In the genomic region with DNA sequence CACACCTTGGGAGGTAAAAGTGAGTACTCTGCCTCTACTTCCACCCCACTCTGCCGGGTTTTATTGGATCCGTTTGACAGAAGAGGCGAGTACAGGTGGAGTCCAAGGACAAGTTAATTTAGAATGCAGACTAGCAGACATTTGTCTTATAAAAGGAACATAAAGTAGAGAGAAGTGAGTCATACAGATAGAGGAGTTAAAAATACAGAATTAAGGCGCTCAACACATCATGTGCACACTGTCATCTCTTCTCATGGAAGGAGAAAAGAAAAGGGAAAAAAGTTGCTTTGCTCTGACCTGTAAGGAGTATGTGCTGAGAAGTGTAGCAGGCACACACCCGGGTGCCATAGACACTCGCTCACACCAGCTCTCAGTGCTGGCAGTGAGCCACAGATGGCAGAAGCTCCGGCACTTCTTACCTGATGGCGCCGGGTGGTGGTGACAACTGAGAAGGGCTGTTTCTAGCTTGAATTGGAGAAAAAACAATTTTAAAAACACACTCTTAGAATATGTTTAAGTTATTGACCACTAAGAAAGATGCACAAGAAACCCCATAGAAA, we compare ENCODE assay signal across 20 mouse cellular contexts.
DNase-seq lines count a peak whose midpoint lies in the region; ATAC-seq lines count a peak whose summit lies in the region.
"Had no signal": no experiment of that assay in that cellular context is flagged by ENCODE, and none has a peak within 500 bp of the region (broad histone marks: within the 10 kb centered on the region; RNA-seq: fewer than 3 reads in every experiment).

No protein-coding gene starts in this region.

- DNase-seq in forebrain, embryonic 10.5 days (ENCODE audit: extremely low spot score, low spot score), result no peak
- DNase-seq in heart, postnatal 4 days, result peak; percentile 38
- DNase-seq in heart, postnatal 25 days (ENCODE audit: low spot score), result no peak
- DNase-seq in cerebellum, adult 8-10 months, result peak; percentile 71
- peak; percentile 24 for DNase-seq in right cerebral cortex, postnatal 14 days
- DNase-seq in testis, postnatal 14 days (ENCODE audit: low spot score), result no peak
- no peak for DNase-seq in urinary bladder, adult 18-20 months (ENCODE audit: low spot score in 2 of 2)
- DNase-seq: adrenal gland, postnatal 10 days; gastrocnemius, postnatal 14 days; liver, postnatal 0 days; lung, postnatal 36 days; thymus, adult 18-20 months had no signal

- H3K36me3 ChIP-seq in forebrain, embryonic 13.5 days (ENCODE audit: poor library complexity, severe bottlenecking), result no peaks in the 10 kb centered on the region
- no peaks in the 10 kb centered on the region for H3K36me3 ChIP-seq in forebrain, embryonic 10.5 days (replicated peaks)
- H3K36me3 ChIP-seq: heart, embryonic 13.5 days; intestine, embryonic 15.5 days; limb, embryonic 15.5 days; midbrain, embryonic 12.5 days had no signal

- no peak overlapping the region for H3K9ac ChIP-seq in forebrain, embryonic 13.5 days
- H3K9ac ChIP-seq: heart, embryonic 13.5 days; intestine, embryonic 15.5 days; limb, embryonic 15.5 days; liver, postnatal 0 days; midbrain, embryonic 12.5 days had no signal

- no peak overlapping the region for H3K4me3 ChIP-seq in forebrain, embryonic 13.5 days
- no peak overlapping the region for H3K4me3 ChIP-seq in forebrain, embryonic 10.5 days
- H3K4me3 ChIP-seq: erythroblast, embryonic 14.5 days; heart, embryonic 13.5 days; intestine, embryonic 15.5 days; limb, embryonic 15.5 days; midbrain, embryonic 12.5 days had no signal

- no peaks in the 10 kb centered on the region for H3K9me3 ChIP-seq in forebrain, embryonic 13.5 days (replicated peaks)
- H3K9me3 ChIP-seq in forebrain, embryonic 10.5 days, result no peaks in the 10 kb centered on the region
- H3K9me3 ChIP-seq: heart, embryonic 13.5 days; intestine, embryonic 15.5 days; limb, embryonic 15.5 days; midbrain, embryonic 12.5 days had no signal

- no peaks in the 10 kb centered on the region for H3K27me3 ChIP-seq in forebrain, embryonic 13.5 days
- H3K27me3 ChIP-seq in forebrain, embryonic 10.5 days (ENCODE audit: poor library complexity, severe bottlenecking), result no peaks in the 10 kb centered on the region
- H3K27me3 ChIP-seq: CH12.LX; heart, embryonic 13.5 days; intestine, embryonic 15.5 days; limb, embryonic 15.5 days; midbrain, embryonic 12.5 days had no signal

- ATAC-seq in forebrain, embryonic 13.5 days, result peak; percentile 24; the same call in 1 of the 2 replicates
- ATAC-seq: intestine, embryonic 15.5 days; liver, postnatal 0 days had no signal

- H3K27ac ChIP-seq in forebrain, embryonic 13.5 days, result no peak overlapping the region
- no peak overlapping the region for H3K27ac ChIP-seq in forebrain, embryonic 10.5 days
- H3K27ac ChIP-seq: heart, embryonic 13.5 days; intestine, embryonic 15.5 days; kidney, postnatal 0 days; limb, embryonic 15.5 days; midbrain, embryonic 12.5 days had no signal

- 84% methylated on average over 9 of the region's 9 CpGs for WGBS in forebrain, embryonic 13.5 days
- WGBS in forebrain, embryonic 10.5 days, result 89% methylated on average over 9 of the region's 9 CpGs

- intact Hi-C loops in heart, postnatal 25 days (cut with DNase I), result no loop called here

- no peak overlapping the region for H3K4me2 ChIP-seq in forebrain, embryonic 13.5 days
- H3K4me2 ChIP-seq: heart, embryonic 13.5 days; intestine, embryonic 15.5 days; limb, embryonic 15.5 days; midbrain, embryonic 12.5 days had no signal

- no peaks in the 10 kb centered on the region for H3K4me1 ChIP-seq in forebrain, embryonic 13.5 days
- H3K4me1 ChIP-seq in forebrain, embryonic 10.5 days, result no peaks in the 10 kb centered on the region
- H3K4me1 ChIP-seq: intestine, embryonic 15.5 days; limb, embryonic 15.5 days; midbrain, embryonic 12.5 days had no signal

Comparison
In these comparisons a context has a peak if more than half of its experiments do, and no peak if none do; other contexts are left out.
1. DNase-seq: peak in heart, postnatal 4 days (single experiment), cerebellum, adult 8-10 months (single experiment) and right cerebral cortex, postnatal 14 days (single experiment); none in forebrain, embryonic 10.5 days (single experiment), heart, postnatal 25 days (single experiment), testis, postnatal 14 days (single experiment) and urinary bladder, adult 18-20 months (0 of 2).